Mouse (Mus musculus): ENCODE results near the gene Abi3. TPM values are rescaled to one million over a fixed set of nuclear protein-coding genes. Genes with fewer than 3 reads are reported as not detected.

Gene Abi3
- total RNA-seq, 2 experiments from 2014 or later, result 14.7 to 20.0 TPM

GRCm38 (mm10) chr11:95826317-95827167 lies 15.7 kb downstream of the Abi3 start:
- ATAC-seq (ENCODE audit: poor library complexity, severe bottlenecking), result no peak

GRCm38 (mm10) chr11:95825625-95826024 lies 16.7 kb downstream of the Abi3 start:
- ATAC-seq (ENCODE audit: poor library complexity, severe bottlenecking), result no peak

- 0 out of 2 replicates have a peak, but pooled peaks have one; percentile 9 for ATAC-seq (ENCODE audit: poor library complexity, severe bottlenecking)
Observed at GRCm38 (mm10) chr11:95824877-95825243, 17.4 kb downstream of the Abi3 start.

- peak; percentile 93 for ATAC-seq (ENCODE audit: poor library complexity, severe bottlenecking)
Observed at GRCm38 (mm10) chr11:95824071-95824876, 18.0 kb downstream of the Abi3 start, which contains the start of gene Phospho1. Gene Phospho1, plus strand, starts transcription at chr11:95824499.

- ATAC-seq (ENCODE audit: poor library complexity, severe bottlenecking), result no peak
Observed at GRCm38 (mm10) chr11:95822437-95822836, 19.8 kb downstream of the Abi3 start.

- ATAC-seq (ENCODE audit: poor library complexity, severe bottlenecking), result no peak
Observed at GRCm38 (mm10) chr11:95821511-95821910, 20.8 kb downstream of the Abi3 start.

- no peak for ATAC-seq (ENCODE audit: poor library complexity, severe bottlenecking)
Observed at GRCm38 (mm10) chr11:95819138-95819537, 23.1 kb downstream of the Abi3 start.

- no peak for ATAC-seq (ENCODE audit: poor library complexity, severe bottlenecking)
Observed at GRCm38 (mm10) chr11:95815412-95815811, 26.9 kb downstream of the Abi3 start.

GRCm38 (mm10) chr11:95814857-95815256 lies 27.4 kb downstream of the Abi3 start:
- ATAC-seq (ENCODE audit: poor library complexity, severe bottlenecking), result no peak

GRCm38 (mm10) chr11:95814101-95814500 lies 28.2 kb downstream of the Abi3 start:
- ATAC-seq (ENCODE audit: poor library complexity, severe bottlenecking), result no peak

GRCm38 (mm10) chr11:95812224-95812623 lies 30.1 kb downstream of the Abi3 start:
- ATAC-seq (ENCODE audit: poor library complexity, severe bottlenecking), result no peak

- no peak for ATAC-seq (ENCODE audit: poor library complexity, severe bottlenecking)
Observed at GRCm38 (mm10) chr11:95811741-95812140, 30.5 kb downstream of the Abi3 start.

GRCm38 (mm10) chr11:95810828-95811227 lies 31.4 kb downstream of the Abi3 start:
- 0 out of 2 replicates have a peak, but pooled peaks have one; percentile 27 for ATAC-seq (ENCODE audit: poor library complexity, severe bottlenecking)

GRCm38 (mm10) chr11:95809603-95810002 lies 32.7 kb downstream of the Abi3 start:
- ATAC-seq (ENCODE audit: poor library complexity, severe bottlenecking), result no peak

- ATAC-seq (ENCODE audit: poor library complexity, severe bottlenecking), result no peak
Observed at GRCm38 (mm10) chr11:95808448-95809011, 33.7 kb downstream of the Abi3 start.

- no peak for ATAC-seq (ENCODE audit: poor library complexity, severe bottlenecking)
Observed at GRCm38 (mm10) chr11:95807884-95808283, 34.4 kb downstream of the Abi3 start.

- peak; percentile 86 for ATAC-seq (ENCODE audit: poor library complexity, severe bottlenecking)
Observed at GRCm38 (mm10) chr11:95805527-95805926, 36.7 kb downstream of the Abi3 start.

GRCm38 (mm10) chr11:95805010-95805409 lies 37.3 kb downstream of the Abi3 start:
- peak; percentile 72 for ATAC-seq (ENCODE audit: poor library complexity, severe bottlenecking)

GRCm38 (mm10) chr11:95795582-95795981 lies 46.7 kb downstream of the Abi3 start:
- 0 out of 2 replicates have a peak, but pooled peaks have one; percentile 29 for ATAC-seq (ENCODE audit: poor library complexity, severe bottlenecking)

- ATAC-seq (ENCODE audit: poor library complexity, severe bottlenecking), result no peak
Observed at GRCm38 (mm10) chr11:95794201-95794600, 48.1 kb downstream of the Abi3 start.

GRCm38 (mm10) chr11:95792950-95793509 lies 49.2 kb downstream of the Abi3 start:
- ATAC-seq (ENCODE audit: poor library complexity, severe bottlenecking), result no peak

Measured in megakaryocyte, adult 5-6 weeks (primary cell).